Mouse (Mus musculus): ENCODE measurements at regions not wholly inside any gene's neighbourhood (a gene's known extent, or its start where the extent isn't known, plus 50 kb on each side); places are given as distances from the start of the nearest gene placed in this dataset.

GRCm38 (mm10) chr2:78480036-78480435 is 387.9 kb upstream of the Ube2e3 start:
- no peaks in the 10 kb centered on the region for H3K36me3 ChIP-seq (ENCODE audit: control insufficient read depth, insufficient read depth, low read length)
- no peak overlapping the region for H3K4me3 ChIP-seq (replicated peaks; ENCODE audit: low read length)
- H3K27me3 ChIP-seq (ENCODE audit: control insufficient read depth, insufficient read depth, low read length) = no peaks in the 10 kb centered on the region
- no peak overlapping the region for H3K9ac ChIP-seq (ENCODE audit: low read depth, low read length, severe bottlenecking)
- ATAC-seq (ENCODE audit: low FRiP score, low read depth) = no peak
- H3K27ac ChIP-seq (replicated peaks; ENCODE audit: low read depth, low read length) = no peak overlapping the region
- 61% methylated on average over 4 of the region's 4 CpGs for WGBS
- no peak overlapping the region for H3K4me2 ChIP-seq (replicated peaks; ENCODE audit: low read depth, low read length, severe bottlenecking)
- H3K4me1 ChIP-seq (ENCODE audit: control insufficient read depth, insufficient read depth, low read length) = no peaks in the 10 kb centered on the region
- no peak for TF ChIP-seq POLR2A (IDR thresholded peaks at IDR 0.05; ENCODE audit: borderline replicate concordance, extremely low read depth, insufficient read depth, insufficient read length)
- no peaks in the 10 kb centered on the region for H3K9me3 ChIP-seq (ENCODE audit: control insufficient read depth, low read length)
- no peak for DNase-seq (ENCODE audit: low spot score)

GRCm38 (mm10) chr2:78459444-78459843 is 408.5 kb upstream of the Ube2e3 start:
- H3K27ac ChIP-seq (replicated peaks; ENCODE audit: low read depth, low read length) = no peak overlapping the region
- peaks cover 6% of the 10 kb centered on the region; the same call in 1 of the 2 replicates for H3K4me1 ChIP-seq (ENCODE audit: control insufficient read depth, insufficient read depth, low read length)
- TF ChIP-seq POLR2A (IDR thresholded peaks at IDR 0.05; ENCODE audit: borderline replicate concordance, extremely low read depth, insufficient read depth, insufficient read length) = no peak
- no peaks in the 10 kb centered on the region for H3K27me3 ChIP-seq (ENCODE audit: control insufficient read depth, insufficient read depth, low read length)
- 80% methylated on average over 4 of the region's 4 CpGs for WGBS
- no peak overlapping the region for H3K9ac ChIP-seq (ENCODE audit: low read depth, low read length, severe bottlenecking)
- no peak overlapping the region for H3K4me2 ChIP-seq (replicated peaks; ENCODE audit: low read depth, low read length, severe bottlenecking)
- DNase-seq (ENCODE audit: low spot score) (no peak), ATAC-seq (ENCODE audit: low FRiP score, low read depth) (no peak)
- no peaks in the 10 kb centered on the region for H3K36me3 ChIP-seq (ENCODE audit: control insufficient read depth, insufficient read depth, low read length)
- H3K4me3 ChIP-seq (replicated peaks; ENCODE audit: low read length) = no peak overlapping the region
- H3K9me3 ChIP-seq (ENCODE audit: control insufficient read depth, low read length) = no peaks in the 10 kb centered on the region

GRCm38 (mm10) chr2:78453411-78453810 is 414.5 kb upstream of the Ube2e3 start:
- H3K4me2 ChIP-seq (replicated peaks; ENCODE audit: low read depth, low read length, severe bottlenecking) = no peak overlapping the region
- H3K27me3 ChIP-seq (ENCODE audit: control insufficient read depth, insufficient read depth, low read length) = no peaks in the 10 kb centered on the region
- 89% methylated on average over 3 of the region's 3 CpGs for WGBS
- no peaks in the 10 kb centered on the region for H3K9me3 ChIP-seq (ENCODE audit: control insufficient read depth, low read length)
- H3K4me1 ChIP-seq (ENCODE audit: control insufficient read depth, insufficient read depth, low read length) = no peaks in the 10 kb centered on the region
- DNase-seq (ENCODE audit: low spot score) (no peak), ATAC-seq (ENCODE audit: low FRiP score, low read depth) (no peak)
- H3K36me3 ChIP-seq (ENCODE audit: control insufficient read depth, insufficient read depth, low read length) = no peaks in the 10 kb centered on the region
- no peak overlapping the region for H3K9ac ChIP-seq (ENCODE audit: low read depth, low read length, severe bottlenecking)
- TF ChIP-seq POLR2A (IDR thresholded peaks at IDR 0.05; ENCODE audit: borderline replicate concordance, extremely low read depth, insufficient read depth, insufficient read length) = no peak
- no peak overlapping the region for H3K27ac ChIP-seq (replicated peaks; ENCODE audit: low read depth, low read length)
- H3K4me3 ChIP-seq (replicated peaks; ENCODE audit: low read length) = no peak overlapping the region

- H3K9me3 ChIP-seq (ENCODE audit: control insufficient read depth, low read length) = no peaks in the 10 kb centered on the region
- no peak overlapping the region for H3K9ac ChIP-seq (ENCODE audit: low read depth, low read length, severe bottlenecking)
- H3K27me3 ChIP-seq (ENCODE audit: control insufficient read depth, insufficient read depth, low read length) = no peaks in the 10 kb centered on the region
- no peak overlapping the region for H3K4me2 ChIP-seq (replicated peaks; ENCODE audit: low read depth, low read length, severe bottlenecking)
- no peaks in the 10 kb centered on the region for H3K4me1 ChIP-seq (ENCODE audit: control insufficient read depth, insufficient read depth, low read length)
- no peak for TF ChIP-seq POLR2A (IDR thresholded peaks at IDR 0.05; ENCODE audit: borderline replicate concordance, extremely low read depth, insufficient read depth, insufficient read length)
- no peak for DNase-seq (ENCODE audit: low spot score)
- ATAC-seq (ENCODE audit: low FRiP score, low read depth) = no peak
- no peak overlapping the region for H3K27ac ChIP-seq (replicated peaks; ENCODE audit: low read depth, low read length)
- no peak overlapping the region for H3K4me3 ChIP-seq (replicated peaks; ENCODE audit: low read length)
- no peaks in the 10 kb centered on the region for H3K36me3 ChIP-seq (ENCODE audit: control insufficient read depth, insufficient read depth, low read length)
Measured at GRCm38 (mm10) chr2:78436816-78437215, 431.1 kb upstream of the Ube2e3 start.

- no peak overlapping the region for H3K4me2 ChIP-seq (replicated peaks; ENCODE audit: low read depth, low read length, severe bottlenecking)
- H3K4me1 ChIP-seq (ENCODE audit: control insufficient read depth, insufficient read depth, low read length) = no peaks in the 10 kb centered on the region
- WGBS = 64% methylated on average over 2 of the region's 2 CpGs
- H3K9ac ChIP-seq (ENCODE audit: low read depth, low read length, severe bottlenecking) = no peak overlapping the region
- no peaks in the 10 kb centered on the region for H3K9me3 ChIP-seq (ENCODE audit: control insufficient read depth, low read length)
- no peak overlapping the region for H3K27ac ChIP-seq (replicated peaks; ENCODE audit: low read depth, low read length)
- TF ChIP-seq POLR2A (IDR thresholded peaks at IDR 0.05; ENCODE audit: borderline replicate concordance, extremely low read depth, insufficient read depth, insufficient read length) = no peak
- ATAC-seq (ENCODE audit: low FRiP score, low read depth) (no peak), DNase-seq (ENCODE audit: low spot score) (no peak)
- H3K36me3 ChIP-seq (ENCODE audit: control insufficient read depth, insufficient read depth, low read length) = no peaks in the 10 kb centered on the region
- no peaks in the 10 kb centered on the region for H3K27me3 ChIP-seq (ENCODE audit: control insufficient read depth, insufficient read depth, low read length)
- H3K4me3 ChIP-seq (replicated peaks; ENCODE audit: low read length) = no peak overlapping the region
Measured at GRCm38 (mm10) chr2:78435071-78435470, 432.9 kb upstream of the Ube2e3 start.
